Comparison of ENCODE assay signal across 8 mouse cellular contexts in the genomic region with DNA sequence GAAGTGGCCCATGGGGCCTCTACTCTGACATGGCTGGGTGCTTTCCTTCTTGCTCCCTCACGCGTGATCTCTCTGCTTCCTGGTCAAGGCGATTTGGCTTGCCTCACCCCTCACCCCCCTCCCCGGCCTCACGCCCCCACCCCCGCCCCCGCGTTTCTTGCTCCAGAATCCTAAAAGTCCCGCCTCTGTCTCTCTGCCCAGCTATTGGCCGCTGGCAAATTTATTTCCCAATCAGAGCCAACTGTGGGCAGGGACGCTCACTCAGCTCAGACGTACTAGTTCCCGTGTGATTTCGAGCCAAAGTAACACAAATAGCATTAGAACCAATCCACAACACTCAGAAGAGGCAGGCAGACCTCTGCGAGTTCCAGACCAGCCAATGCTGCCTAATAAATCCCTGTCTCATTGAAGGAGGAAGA. TPM values are rescaled to one million over a fixed set of nuclear protein-coding genes. Genes with fewer than 3 reads are reported as not detected.
DNase-seq lines count a peak whose midpoint lies in the region; ATAC-seq and TF ChIP-seq lines count a peak whose summit lies in the region.

No protein-coding gene starts in this region.

- peak overlapping the region; percentile 7; the same call in 1 of the 2 replicates for H3K4me3 ChIP-seq in layer of hippocampus, adult 2 months
- peak overlapping the region; percentile 28 for H3K4me3 ChIP-seq in lung, embryonic 14.5 days (ENCODE audit: low read depth, low read length)
- no peak overlapping the region for H3K4me3 ChIP-seq in neural tube, embryonic 14.5 days (ENCODE audit: low read depth, low read length)
- H3K4me3 ChIP-seq in cerebellum, adult 2 months (replicated peaks; ENCODE audit: insufficient read depth, low read depth, low read length) = no peak overlapping the region

- TF ChIP-seq POLR2A in cerebellum, adult 2 months (IDR thresholded peaks at IDR 0.05; ENCODE audit: borderline replicate concordance, insufficient read depth, low read length) = no peak

- peak overlapping the region; percentile 60 for H3K4me2 ChIP-seq in lung, embryonic 14.5 days
- peak overlapping the region; percentile 34; the same call in 1 of the 2 replicates for H3K4me2 ChIP-seq in neural tube, embryonic 14.5 days (ENCODE audit: low read depth, low read length)

- no peak for TF ChIP-seq CTCF in layer of hippocampus, adult 2 months (conservative IDR thresholded peaks at IDR 0.05)
- no peak for TF ChIP-seq CTCF in lung, embryonic 14.5 days (IDR thresholded peaks at IDR 0.05; ENCODE audit: low read depth)
- no peak for TF ChIP-seq CTCF in cerebellum, adult 2 months (IDR thresholded peaks at IDR 0.05; ENCODE audit: borderline replicate concordance, insufficient read depth, low read depth, low read length)

- peak overlapping the region; percentile 48 for H3K9ac ChIP-seq in lung, embryonic 14.5 days
- no peak overlapping the region for H3K9ac ChIP-seq in neural tube, embryonic 14.5 days (replicated peaks; ENCODE audit: low read depth, low read length)

- 3% methylated on average over 15 of the region's 15 CpGs for WGBS in lung, embryonic 14.5 days
- 2% methylated on average over 15 of the region's 15 CpGs for WGBS in neural tube, embryonic 14.5 days
- WGBS in cerebellum, adult 2 months = 9% methylated on average over 15 of the region's 15 CpGs

- no peaks in the 10 kb centered on the region for H3K4me1 ChIP-seq in lung, embryonic 14.5 days (ENCODE audit: insufficient read depth)
- no peaks in the 10 kb centered on the region for H3K4me1 ChIP-seq in neural tube, embryonic 14.5 days (ENCODE audit: control insufficient read depth, insufficient read depth, low read length)
- H3K4me1 ChIP-seq in cerebellum, adult 2 months (ENCODE audit: control insufficient read depth, insufficient read depth, low read length) = peaks cover 4% of the 10 kb centered on the region

- no peaks in the 10 kb centered on the region for H3K36me3 ChIP-seq in lung, embryonic 14.5 days (ENCODE audit: insufficient read depth)
- H3K36me3 ChIP-seq in neural tube, embryonic 14.5 days (ENCODE audit: control insufficient read depth, insufficient read depth, low read length) = no peaks in the 10 kb centered on the region

- no peaks in the 10 kb centered on the region for H3K27me3 ChIP-seq in lung, embryonic 14.5 days (ENCODE audit: insufficient read depth, low read length)
- no peaks in the 10 kb centered on the region for H3K27me3 ChIP-seq in neural tube, embryonic 14.5 days (ENCODE audit: control insufficient read depth, insufficient read depth, low read length)
- H3K27me3 ChIP-seq in cerebellum, adult 2 months (ENCODE audit: control insufficient read depth, insufficient read depth, low read length) = no peaks in the 10 kb centered on the region

- H3K9me3 ChIP-seq in lung, embryonic 14.5 days (ENCODE audit: low read depth, low read length) = no peaks in the 10 kb centered on the region
- H3K9me3 ChIP-seq in neural tube, embryonic 14.5 days (ENCODE audit: control insufficient read depth, low read length) = no peaks in the 10 kb centered on the region

- H3K27ac ChIP-seq in layer of hippocampus, adult 2 months = no peak overlapping the region
- H3K27ac ChIP-seq in lung, embryonic 14.5 days (ENCODE audit: low read depth) = peak overlapping the region; percentile 40; the same call in 1 of the 2 replicates
- H3K27ac ChIP-seq in neural tube, embryonic 14.5 days (ENCODE audit: low read depth, low read length) = no peak overlapping the region
- H3K27ac ChIP-seq in cerebellum, adult 2 months (ENCODE audit: insufficient read depth, low read length) = no peak overlapping the region

- ATAC-seq in granulocyte monocyte progenitor cell, adult 5-6 weeks (replicated peaks; ENCODE audit: poor library complexity, severe bottlenecking) = peak; percentile 92
- ATAC-seq in lung, embryonic 14.5 days (ENCODE audit: insufficient read depth) = peak; percentile 96
- peak; percentile 58; the same call in 1 of the 2 replicates for ATAC-seq in neural tube, embryonic 14.5 days (ENCODE audit: low read depth)

- DNase-seq in layer of hippocampus, adult 2 months (ENCODE audit: low spot score in 2 of 2) = no peak
- DNase-seq in layer of hippocampus, postnatal 36 days = no peak
- peak; percentile 69 to 73 for DNase-seq in adrenal gland, postnatal 36 days
- DNase-seq in kidney, adult 11 months = peak; percentile 52
- peak; percentile 91 for DNase-seq in lung, embryonic 14.5 days
- no peak for DNase-seq in cerebellum, adult 2 months

RNA-seq across cellular contexts. Expression of gene Car6, which starts 11.4 kb away (rescaled TPM):
- total RNA-seq in layer of hippocampus, adult 2 months (2021) = not detected
- total RNA-seq in layer of hippocampus, postnatal 36 days (2021) = under 1 TPM in 1 of 2 experiments, not detected in 1; 0.25 TPM
- 1 to 10 TPM in 1 of 2 experiments, under 1 TPM in 1; 0.79 to 1.6 TPM for total RNA-seq in adrenal gland, postnatal 36 days (2021)
- total RNA-seq in granulocyte monocyte progenitor cell, adult 5-6 weeks (2014; fragmentation: Nextera tagmentation) = not detected in 2 replicates
- total RNA-seq in granulocyte monocyte progenitor cell, adult 5-6 weeks (2017) = not detected in 2 replicates
- polyA plus RNA-seq in lung, embryonic 14.5 days (2014; fragmentation: Nextera tagmentation; extraction: Ambion mirVana) = not detected in 2 replicates
- not detected in 2 replicates for polyA plus RNA-seq in neural tube, embryonic 14.5 days (2014; fragmentation: Nextera tagmentation; extraction: Ambion mirVana)
- not detected in 2 replicates for polyA plus RNA-seq in cerebellum, adult 2 months (2012; rRNA removed)

RNA-seq across cellular contexts. Expression of gene Eno1, which starts 24.0 kb away (rescaled TPM):
- total RNA-seq in layer of hippocampus, adult 2 months (2021) = 100 to 1,000 TPM; 416 to 423 TPM
- total RNA-seq in layer of hippocampus, postnatal 36 days (2021) = 100 to 1,000 TPM; 415 to 417 TPM
- 100 to 1,000 TPM; 468 to 482 TPM for total RNA-seq in adrenal gland, postnatal 36 days (2021)
- 409 and 424 TPM in 2 replicates for total RNA-seq in granulocyte monocyte progenitor cell, adult 5-6 weeks (2014; fragmentation: Nextera tagmentation)
- 380 and 423 TPM in 2 replicates for total RNA-seq in granulocyte monocyte progenitor cell, adult 5-6 weeks (2017)
- 1,829 and 1,952 TPM in 2 replicates for polyA plus RNA-seq in lung, embryonic 14.5 days (2014; fragmentation: Nextera tagmentation; extraction: Ambion mirVana)
- 974 and 1,050 TPM in 2 replicates for polyA plus RNA-seq in neural tube, embryonic 14.5 days (2014; fragmentation: Nextera tagmentation; extraction: Ambion mirVana)
- 918 and 961 TPM in 2 replicates for polyA plus RNA-seq in cerebellum, adult 2 months (2012; rRNA removed)

Comparison
In these comparisons a context has a peak if more than half of its experiments do, and no peak if none do; other contexts are left out.
1. DNase-seq: peak in adrenal gland, postnatal 36 days (2 of 2), kidney, adult 11 months (single experiment) and lung, embryonic 14.5 days (single experiment); none in layer of hippocampus, adult 2 months (0 of 2), layer of hippocampus, postnatal 36 days (0 of 2) and cerebellum, adult 2 months (0 of 2).
2. H3K4me3 ChIP-seq: peak in layer of hippocampus, adult 2 months (single experiment) and lung, embryonic 14.5 days (single experiment); none in neural tube, embryonic 14.5 days (single experiment) and cerebellum, adult 2 months (single experiment).
3. Peak in every context shown above with its lines, with median percentiles within 50 percentile points of each other: ATAC-seq.